Mouse (Mus musculus): ENCODE data around the gene Hs1bp3.

Gene Hs1bp3

GRCm38 (mm10) chr12:8359418-8360112 lies 46.3 kb downstream of the Hs1bp3 start:
- no peak for DNase-seq (ENCODE audit: inconsistent age in 2 of 2, low spot score in 1 of 2)

GRCm38 (mm10) chr12:8361866-8362265 lies 48.6 kb downstream of the Hs1bp3 start:
- DNase-seq (ENCODE audit: inconsistent age in 2 of 2, low spot score in 1 of 2), result peak in 1 of 2 experiments; percentile 77

GRCm38 (mm10) chr12:8362400-8362799 lies 49.2 kb downstream of the Hs1bp3 start:
- DNase-seq (ENCODE audit: inconsistent age in 2 of 2, low spot score in 1 of 2), result no peak

- DNase-seq (ENCODE audit: inconsistent age in 2 of 2, low spot score in 1 of 2), result no peak
These were observed 51.1 kb downstream of the Hs1bp3 start for GRCm38 (mm10) chr12:8364321-8364838.

DNA sequence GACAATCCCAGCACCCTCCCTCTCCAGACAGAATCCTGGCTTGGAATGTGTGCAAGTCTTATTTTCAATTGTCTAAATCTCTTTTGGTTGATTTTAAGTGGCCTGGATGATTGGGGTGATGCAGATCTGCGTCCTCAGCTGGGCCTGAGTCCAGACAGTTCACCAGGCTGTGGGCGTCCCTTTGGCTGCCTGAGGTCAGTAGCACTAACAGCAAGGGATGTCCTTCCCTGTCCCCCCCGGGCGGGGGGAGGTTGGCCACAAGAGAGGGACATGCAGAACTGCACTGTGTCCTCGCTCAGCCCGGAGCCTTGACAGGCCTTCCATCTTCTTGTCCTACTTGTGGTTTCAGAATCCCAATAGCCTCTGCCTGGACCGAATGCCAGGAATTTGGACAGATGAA lies 52.1 kb downstream of the Hs1bp3 start:
- DNase-seq (ENCODE audit: inconsistent age in 2 of 2, low spot score in 1 of 2), result peak; percentile 95

DNA sequence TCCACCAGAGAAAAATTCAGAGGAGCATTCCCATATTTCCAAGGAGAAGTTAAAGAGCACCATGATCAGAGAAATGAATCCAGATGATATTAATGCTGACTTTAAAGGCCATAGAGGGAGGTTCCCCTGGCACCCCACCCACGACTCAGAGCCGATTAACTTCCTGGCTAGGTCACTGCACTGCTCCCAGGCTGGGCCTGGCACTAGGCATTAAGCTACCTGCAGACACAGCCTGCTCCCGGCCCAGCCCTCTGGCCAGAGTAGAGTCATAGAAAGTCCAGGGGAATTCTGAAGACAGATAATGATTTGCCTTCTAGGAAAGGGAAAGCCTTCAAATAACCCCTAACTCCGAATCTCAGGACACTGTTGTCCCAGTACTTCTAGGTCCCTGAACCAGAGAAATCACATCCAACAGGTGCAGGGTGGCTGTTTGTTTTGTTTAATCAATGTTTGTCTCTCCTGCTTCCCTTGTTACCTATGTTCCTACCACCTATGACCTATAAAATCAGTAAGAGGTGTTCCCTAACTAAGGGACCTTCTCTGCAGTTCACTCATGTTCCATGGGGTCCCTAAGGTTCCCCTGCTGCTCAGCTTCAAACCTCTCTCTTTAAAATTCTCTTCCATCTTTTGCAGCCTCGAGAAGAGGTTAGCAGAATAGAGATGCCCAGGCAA lies 52.8 kb downstream of the Hs1bp3 start:
- DNase-seq (ENCODE audit: inconsistent age in 2 of 2, low spot score in 1 of 2), result peak in 1 of 2 experiments; percentile 72

DNA sequence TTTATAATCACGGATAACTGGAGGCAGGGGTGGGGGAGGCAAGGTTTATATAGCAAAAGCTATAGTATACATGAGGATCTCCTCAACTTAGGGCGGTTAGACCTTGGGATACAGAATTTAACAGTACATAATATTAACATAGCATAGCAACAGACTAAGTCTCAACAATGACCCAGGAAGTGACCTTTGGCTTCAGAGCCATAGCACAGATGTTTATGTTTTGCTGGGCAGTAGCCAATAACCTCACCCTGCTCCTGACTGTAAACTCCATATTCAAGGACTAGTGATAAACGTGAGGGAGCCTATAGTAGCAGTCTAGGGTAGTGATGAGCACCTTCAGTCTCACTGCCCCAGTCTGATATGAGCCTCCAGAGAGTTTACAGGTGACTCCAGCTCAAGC lies 53.5 kb downstream of the Hs1bp3 start:
- no peak for DNase-seq (ENCODE audit: inconsistent age in 2 of 2, low spot score in 1 of 2)

- DNase-seq (ENCODE audit: inconsistent age in 2 of 2, low spot score in 1 of 2), result peak in 1 of 2 experiments; percentile 48
These were observed 58.7 kb downstream of the Hs1bp3 start for GRCm38 (mm10) chr12:8371746-8372510.

GRCm38 (mm10) chr12:8372511-8373180 lies 59.4 kb downstream of the Hs1bp3 start:
- DNase-seq (ENCODE audit: inconsistent age in 2 of 2, low spot score in 1 of 2), result no peak

DNA sequence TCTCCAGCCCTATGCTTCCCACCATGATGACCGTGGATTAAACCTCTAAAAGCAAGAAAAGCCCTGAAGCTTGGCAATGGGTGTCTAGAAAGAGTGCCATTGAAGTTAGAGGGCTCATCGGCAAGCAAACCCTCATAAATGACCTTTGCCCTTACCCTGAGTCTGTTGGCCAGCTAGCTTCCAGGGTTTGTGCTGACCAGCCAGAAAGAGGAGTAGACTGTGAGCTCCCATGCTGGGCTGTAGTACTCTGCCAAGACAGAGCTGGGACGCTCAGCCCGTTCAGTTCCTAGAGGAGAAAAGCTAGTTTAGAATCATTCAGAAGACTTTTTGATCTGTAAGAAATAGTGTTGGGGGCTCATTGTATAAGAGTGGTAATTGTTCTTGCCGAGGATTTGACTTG lies 60.5 kb downstream of the Hs1bp3 start:
- no peak for DNase-seq (ENCODE audit: inconsistent age in 2 of 2, low spot score in 1 of 2)

DNA sequence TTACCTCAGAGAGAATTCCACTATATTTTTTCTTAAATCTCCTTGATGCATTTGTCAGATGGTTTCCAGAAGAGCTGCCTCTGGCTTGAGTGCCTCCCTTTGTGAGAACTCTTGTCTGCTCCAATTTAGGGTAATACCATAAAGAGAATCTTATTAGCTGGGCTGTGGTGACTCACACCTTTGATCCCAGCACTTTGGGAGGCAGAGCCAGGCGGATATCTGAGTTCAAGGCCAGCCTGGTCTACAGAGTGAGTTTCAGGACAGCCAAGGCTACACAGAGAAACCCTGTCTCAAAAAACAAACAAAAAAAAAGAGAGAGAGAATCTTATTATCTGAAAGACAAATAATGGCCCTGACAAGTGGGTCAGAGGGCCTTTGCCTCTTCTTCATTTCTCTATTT lies 63.9 kb downstream of the Hs1bp3 start:
- DNase-seq (ENCODE audit: inconsistent age in 2 of 2, low spot score in 1 of 2), result peak; percentile 70 to 83

DNA sequence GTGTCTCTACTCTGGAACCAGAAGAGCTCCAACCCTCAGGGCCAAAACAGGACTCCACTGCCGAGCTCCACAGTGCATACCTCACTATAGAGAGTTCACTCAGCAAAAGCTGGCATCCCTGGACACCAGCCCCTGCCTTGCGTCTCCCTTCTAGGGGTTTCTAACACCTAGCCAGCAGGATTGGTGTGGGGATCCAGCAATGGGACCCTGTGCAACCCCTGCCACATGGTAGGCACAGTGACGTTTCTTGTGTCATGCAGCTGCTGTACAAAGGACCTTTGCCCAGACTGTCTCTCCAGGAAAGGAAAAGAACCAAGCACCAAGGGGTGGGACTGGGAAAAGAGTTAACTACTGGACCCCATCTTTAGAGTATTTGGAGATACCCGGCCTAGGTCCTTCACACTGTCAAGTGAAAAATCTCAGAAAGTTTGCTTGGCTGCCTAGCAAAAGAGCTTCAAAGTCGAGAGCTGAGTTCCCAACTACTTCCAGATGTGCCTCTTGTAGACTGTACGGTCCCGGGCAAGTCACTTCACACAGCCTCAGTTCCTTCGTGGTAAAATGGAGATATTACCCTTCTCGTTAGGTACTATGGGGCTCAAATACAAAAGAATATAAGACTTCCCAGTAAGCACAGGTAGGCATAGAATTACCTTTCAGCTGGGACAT lies 64.9 kb downstream of the Hs1bp3 start:
- peak in 1 of 2 experiments; percentile 54 for DNase-seq (ENCODE audit: inconsistent age in 2 of 2, low spot score in 1 of 2)

DNA sequence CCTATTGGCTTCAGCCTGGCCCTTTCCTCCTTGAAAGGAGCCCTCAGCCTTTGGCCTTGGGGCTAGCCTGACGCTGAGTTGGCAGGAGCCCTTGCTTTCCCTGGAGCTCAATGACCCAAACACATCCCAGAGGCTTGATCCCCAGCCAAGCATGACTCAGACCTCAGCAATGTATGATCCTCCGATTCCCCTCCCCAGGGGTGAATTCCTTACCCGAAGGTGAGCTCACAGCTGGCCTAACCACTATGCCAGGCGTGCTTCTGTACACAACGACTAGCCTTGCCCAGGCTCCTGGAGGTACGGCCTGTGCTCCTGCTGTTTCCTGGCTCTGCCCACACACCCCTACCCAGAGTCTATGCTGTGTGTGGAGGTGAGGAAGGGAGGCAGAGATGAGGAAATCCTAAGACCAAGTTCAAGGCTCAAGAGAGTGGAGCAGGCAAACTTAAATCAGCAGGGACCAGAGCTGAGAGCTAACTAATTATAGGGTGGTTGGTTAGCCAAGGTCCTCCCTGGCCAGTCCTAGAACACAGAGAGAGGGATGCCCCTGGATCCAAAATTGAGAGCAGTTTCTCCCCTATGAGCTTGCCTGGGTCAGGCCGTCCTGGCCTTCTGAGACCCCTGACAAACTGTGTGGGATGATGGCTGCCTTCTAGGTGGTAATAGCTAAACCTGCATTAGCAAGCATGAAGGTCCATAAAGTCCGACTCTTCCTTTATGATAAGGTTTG lies 66.7 kb downstream of the Hs1bp3 start:
- peak; percentile 96 to 98 for DNase-seq (ENCODE audit: inconsistent age in 2 of 2, low spot score in 1 of 2)

DNA sequence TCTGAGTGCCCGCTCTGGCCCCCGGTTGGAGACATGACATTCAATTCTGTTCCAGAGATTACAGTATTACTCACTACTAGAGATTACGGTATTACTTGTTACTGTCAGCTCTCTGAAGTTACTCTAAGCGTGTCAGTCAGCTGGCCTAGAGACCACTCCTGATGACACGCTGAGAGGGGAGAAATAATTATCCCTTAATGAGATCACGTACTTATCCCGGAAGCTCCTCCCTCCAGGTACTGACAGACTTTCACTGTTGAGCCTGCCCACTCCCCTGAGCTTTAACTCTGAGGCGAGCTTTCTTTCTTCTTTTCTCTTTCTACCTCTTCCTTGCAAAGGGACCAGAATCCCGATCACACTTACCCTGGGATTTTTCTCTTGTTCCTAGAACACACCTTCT lies 67.7 kb downstream of the Hs1bp3 start:
- DNase-seq (ENCODE audit: inconsistent age in 2 of 2, low spot score in 1 of 2), result peak in 1 of 2 experiments; percentile 43

- DNase-seq (ENCODE audit: inconsistent age in 2 of 2, low spot score in 1 of 2), result peak in 1 of 2 experiments; percentile 29
These were observed 68.7 kb downstream of the Hs1bp3 start for GRCm38 (mm10) chr12:8381940-8382339.

DNA sequence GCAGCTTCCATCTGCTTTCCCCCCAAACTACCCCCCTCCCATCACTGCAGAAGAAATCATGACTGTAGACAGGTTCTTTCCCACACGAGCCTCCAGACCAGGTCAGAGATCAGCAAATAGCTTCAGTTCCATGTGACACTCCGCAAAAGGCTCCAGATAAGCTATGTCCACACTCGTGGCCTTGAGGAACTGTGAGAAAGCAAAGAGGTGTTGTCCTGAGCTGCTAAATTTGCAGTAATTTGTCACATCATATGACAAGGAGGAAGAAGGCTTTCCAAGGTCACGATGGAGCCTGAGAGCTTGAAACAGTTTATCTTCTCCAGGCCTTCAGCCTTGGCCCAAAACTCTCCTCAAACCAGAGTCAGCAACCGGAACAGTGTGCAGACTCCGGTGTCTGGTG lies 70.6 kb downstream of the Hs1bp3 start:
- peak in 1 of 2 experiments; percentile 78 for DNase-seq (ENCODE audit: inconsistent age in 2 of 2, low spot score in 1 of 2)

DNA sequence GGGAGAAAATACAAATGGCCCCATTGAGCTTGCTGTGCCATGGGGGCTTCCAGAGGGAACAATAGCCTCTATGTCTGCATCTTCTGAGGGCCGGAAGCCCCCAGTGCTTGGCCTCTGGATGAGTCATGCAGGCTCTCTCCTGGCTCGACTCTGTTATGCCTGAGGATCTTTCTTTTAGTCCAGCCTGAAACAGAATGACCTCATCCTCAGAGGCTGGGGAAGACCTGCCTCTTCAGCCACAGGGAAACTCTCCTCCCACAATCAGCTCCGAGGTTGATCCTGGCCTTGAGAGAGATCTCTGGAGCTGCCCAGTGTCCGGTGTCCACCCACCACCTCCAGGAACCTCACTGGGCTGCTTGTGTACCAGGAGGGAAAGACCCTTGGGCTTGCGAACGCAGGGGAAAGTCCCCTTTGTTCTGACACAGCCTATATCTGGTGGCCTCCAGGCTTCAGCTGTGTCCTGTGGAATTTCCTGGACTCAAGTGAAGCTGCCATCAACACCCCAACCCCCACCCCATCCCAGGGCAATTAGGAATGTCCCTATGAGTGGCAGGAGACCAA lies 73.3 kb downstream of the Hs1bp3 start:
- peak; percentile 82 to 90 for DNase-seq (ENCODE audit: inconsistent age in 2 of 2, low spot score in 1 of 2)

- DNase-seq (ENCODE audit: inconsistent age in 2 of 2, low spot score in 1 of 2), result peak in 1 of 2 experiments; percentile 44
These were observed 74.0 kb downstream of the Hs1bp3 start for GRCm38 (mm10) chr12:8387281-8387680.

All from adrenal gland, adult (tissue).